Mouse (Mus musculus): ENCODE data around the gene Tnr.
"Not testable (repeated sequence)": the region's sequence is repeated elsewhere in the genome, so short reads cannot be mapped to it uniquely, and the experiment has no call there.

The Tnr gene

GRCm38 (mm10) chr1:159953526-159953925 is 430.0 kb downstream of the Tnr start:
- DNase-seq (ENCODE audit: low read depth), result no peak

- no peak for DNase-seq (ENCODE audit: low read depth)
Observed at GRCm38 (mm10) chr1:159963351-159963750, 439.8 kb downstream of the Tnr start.

- DNase-seq (ENCODE audit: low read depth), result not testable (repeated sequence)
Observed at GRCm38 (mm10) chr1:159966286-159966685, 442.7 kb downstream of the Tnr start.

- no peak for DNase-seq (ENCODE audit: low read depth)
Observed at GRCm38 (mm10) chr1:159968395-159968794, 444.8 kb downstream of the Tnr start.

- DNase-seq (ENCODE audit: low read depth), result no peak
Observed at GRCm38 (mm10) chr1:159977786-159978185, 454.2 kb downstream of the Tnr start.

GRCm38 (mm10) chr1:159979096-159979495 is 455.5 kb downstream of the Tnr start:
- DNase-seq (ENCODE audit: low read depth), result no peak

GRCm38 (mm10) chr1:159980355-159980754 is 456.8 kb downstream of the Tnr start:
- DNase-seq (ENCODE audit: low read depth), result no peak

All from c-Kit-positive CD71-positive TER-119-negative erythroid progenitor cells, embryonic 14.5 days (primary cell).